Mouse (Mus musculus) intestine, embryonic 16.5 days (tissue): ENCODE data around the gene Ebi3. TPM values are rescaled to one million over a fixed set of nuclear protein-coding genes. Genes with fewer than 3 reads are reported as not detected.

Source experiments
- ATAC-seq: fragments of 200-750 bp; cut with Nextera tagmentation; 2 replicates; pipeline ENCODE4 v1.8.0; 2017; ENCODE audit warnings: moderate TSS enrichment, moderate library complexity
- H3K27ac ChIP-seq: fragments of 300-500 bp; sonication (generic); 2 replicates; pipeline ENCODE4 v1.5.1; 2014; ENCODE audit warnings: mild to moderate bottlenecking, low read length
- H3K27me3 ChIP-seq: fragments of 300-500 bp; sonication (generic); replicated peaks from 2 replicates; pipeline ENCODE4 v1.6.1; 2014; ENCODE audit warnings: low read length, control low read depth, mixed read lengths; ENCODE audit not compliant: control insufficient read depth, insufficient read depth
- H3K36me3 ChIP-seq: fragments of 300-500 bp; sonication (generic); 2 replicates; pipeline ENCODE4 v1.6.1; 2014; ENCODE audit warnings: low read length, control low read depth; ENCODE audit not compliant: control insufficient read depth, insufficient read depth
- H3K4me1 ChIP-seq: fragments of 300-500 bp; sonication (generic); 2 replicates; pipeline ENCODE4 v1.6.1; 2014; ENCODE audit warnings: low read length, control low read depth, mixed read lengths; ENCODE audit not compliant: control insufficient read depth, insufficient read depth
- H3K4me2 ChIP-seq: fragments of 300-500 bp; sonication (generic); 2 replicates; pipeline ENCODE4 v1.6.1; 2014; ENCODE audit warnings: low read depth, low read length, control low read depth
- H3K4me3 ChIP-seq: fragments of 300-500 bp; sonication (generic); 2 replicates; pipeline ENCODE4 v1.5.1; 2014; ENCODE audit warnings: mild to moderate bottlenecking, low read length
- H3K9ac ChIP-seq: fragments of 300-500 bp; sonication (generic); 2 replicates; pipeline ENCODE4 v1.6.1; 2014; ENCODE audit warnings: low read depth, low read length
- H3K9me3 ChIP-seq: fragments of 300-500 bp; sonication (generic); 2 replicates; pipeline ENCODE4 v1.6.1; 2016; ENCODE audit warnings: low read length, control low read depth; ENCODE audit not compliant: control insufficient read depth
- WGBS: fragments of 180-500 bp; shearing (Covaris S2); extraction: QIAGEN DNeasy Blood & Tissue Kit; methylation state at CpG from one replicate; pipeline ENCODE4 v1.1.7; 2014; 5-methylcytosine and 5-hydroxymethylcytosine counted together
- polyA plus RNA-seq: library from polyadenylated mRNA; unstranded; fragments of >200 nt; fragmentation: Nextera tagmentation; extraction: Ambion mirVana; gene quantifications from 2 replicates; pipeline ENCODE4 v1.2.1, GENCODE M21; 2015

Ebi3 gene
- polyA plus RNA-seq, 1 experiment from 2014 or later, result 2.6 TPM

- no peak for ATAC-seq
- 34% methylated on average over 3 of the region's 3 CpGs for WGBS
- H3K27me3 ChIP-seq, result no peaks in the 10 kb centered on the region
Measured at GRCm38 (mm10) chr17:55977301-55977700, 24.9 kb downstream of the Ebi3 start.

GRCm38 (mm10) chr17:55986030-55986961 is 33.9 kb downstream of the Ebi3 start, which contains the start of gene Fsd1:
Gene Fsd1, plus strand, starts transcription at chr17:55986509.
- H3K4me2 ChIP-seq, result peak within 1 kb of the TSS; percentile 58
- H3K4me3 ChIP-seq, result peak within 1 kb of the TSS; percentile 49
- H3K27me3 ChIP-seq, result no peaks in the 10 kb centered on the region
- H3K9ac ChIP-seq, result peak within 1 kb of the TSS; percentile 65
- no peak within 1 kb of the TSS for H3K27ac ChIP-seq
- 8% methylated on average over 35 of the region's 35 CpGs for WGBS
- no peaks in the 10 kb centered on the region for H3K36me3 ChIP-seq
- ATAC-seq, result no peak
- no peaks in the 10 kb centered on the region; the same call in 1 of the 2 replicates for H3K9me3 ChIP-seq
- H3K4me1 ChIP-seq, result 0 out of 2 replicates have a peak, but pooled peaks cover 7% of the 10 kb centered on the region

More at GRCm38 (mm10) chr17:55977301-55977700, 24.9 kb downstream of the Ebi3 start:
- Histone ChIP-seq H3K27ac (no peak overlapping the region), H3K9ac (no peak overlapping the region), H3K9me3 (no peaks in the 10 kb centered on the region), H3K4me3 (no peak overlapping the region), H3K36me3 (no peaks in the 10 kb centered on the region), H3K4me2 (no peak overlapping the region), H3K4me1 (peaks cover 8% of the 10 kb centered on the region)

- Histone ChIP-seq H3K4me2 (no peak overlapping the region), H3K27me3 (no peaks in the 10 kb centered on the region), H3K27ac (no peak overlapping the region), H3K4me3 (no peak overlapping the region), H3K4me1 (0 out of 2 replicates have a peak, but pooled peaks cover 7% of the 10 kb centered on the region), H3K9me3 (no peaks in the 10 kb centered on the region), H3K36me3 (no peaks in the 10 kb centered on the region), H3K9ac (no peak overlapping the region)
- whole genome bisulfite sequencing, result 61% methylated on average over 8 of the region's 8 CpGs
- ATAC-seq, result peak; percentile 80
Measured at GRCm38 (mm10) chr17:55990278-55990898, 37.9 kb downstream of the Ebi3 start.

DNA sequence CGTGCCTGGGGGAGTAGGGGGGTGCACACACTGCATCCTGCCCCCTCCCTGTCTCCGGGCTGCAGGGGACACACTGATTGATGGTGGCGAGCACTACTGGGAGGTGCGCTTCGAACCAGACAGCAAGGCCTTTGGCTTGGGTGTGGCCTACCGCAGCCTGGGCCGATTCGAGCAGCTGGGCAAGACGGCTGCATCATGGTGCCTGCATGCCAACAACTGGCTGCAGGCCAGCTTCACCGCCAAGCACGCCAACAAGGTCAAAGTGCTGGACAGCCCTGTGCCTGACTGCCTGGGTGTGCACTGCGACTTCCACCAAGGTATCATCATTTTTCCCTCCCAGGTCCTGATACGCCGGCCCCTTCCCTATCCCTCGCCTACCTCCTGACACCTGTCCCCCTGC is 43.6 kb downstream of the Ebi3 start:
- Histone ChIP-seq H3K9me3 (no peaks in the 10 kb centered on the region), H3K4me2 (no peak overlapping the region), H3K27me3 (peaks cover 2% of the 10 kb centered on the region; the same call in 1 of the 2 replicates), H3K36me3 (peaks cover 5% of the 10 kb centered on the region), H3K9ac (0 out of 2 replicates have a peak overlapping the region, but pooled peaks have one; percentile 4), H3K27ac (no peak overlapping the region), H3K4me3 (no peak overlapping the region), H3K4me1 (peaks cover 8% of the 10 kb centered on the region)
- peak; percentile 73 for ATAC-seq
- 75% methylated on average over 15 of the region's 15 CpGs for WGBS

- peaks cover 8% of the 10 kb centered on the region for H3K36me3 ChIP-seq
- H3K27me3 ChIP-seq, result peaks cover 2% of the 10 kb centered on the region; the same call in 1 of the 2 replicates
- H3K4me3 ChIP-seq, result no peak overlapping the region
- H3K27ac ChIP-seq, result no peak overlapping the region
- WGBS, result 16% methylated on average over 30 of the region's 30 CpGs
- H3K9me3 ChIP-seq, result no peaks in the 10 kb centered on the region
- ATAC-seq, result no peak
- no peak overlapping the region for H3K9ac ChIP-seq
- no peak overlapping the region for H3K4me2 ChIP-seq
- H3K4me1 ChIP-seq, result peaks cover 11% of the 10 kb centered on the region
Measured at GRCm38 (mm10) chr17:55999794-56000499, 47.5 kb downstream of the Ebi3 start.

DNA sequence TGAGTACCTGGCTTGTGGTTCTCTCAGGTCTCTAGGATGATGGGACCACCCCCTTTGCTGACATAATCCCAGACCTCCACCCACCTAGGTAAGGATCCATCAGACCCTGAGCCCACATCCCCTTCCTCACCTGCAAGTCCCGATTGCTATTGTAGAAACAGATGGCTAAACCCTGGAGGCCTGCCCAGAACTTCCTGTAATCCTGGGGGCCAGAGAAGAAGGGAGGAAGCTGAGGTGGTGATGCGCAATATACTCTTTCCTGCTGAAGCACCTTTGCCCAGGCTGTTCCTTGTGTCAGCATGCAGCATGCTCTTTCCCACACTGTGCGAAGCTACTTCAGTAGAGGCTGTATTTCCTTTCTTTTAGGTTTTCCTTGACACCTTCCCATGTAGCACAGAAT is 50.6 kb downstream of the Ebi3 start:
- Histone ChIP-seq H3K4me3 (no peak overlapping the region), H3K4me1 (peaks cover 7% of the 10 kb centered on the region; the same call in 1 of the 2 replicates), H3K27ac (no peak overlapping the region), H3K4me2 (no peak overlapping the region), H3K9me3 (no peaks in the 10 kb centered on the region), H3K36me3 (peaks cover 3% of the 10 kb centered on the region; the same call in 1 of the 2 replicates), H3K27me3 (peaks cover 2% of the 10 kb centered on the region; the same call in 1 of the 2 replicates), H3K9ac (no peak overlapping the region)
- ATAC-seq, result no peak
- WGBS, result 85% methylated on average over 3 of the region's 3 CpGs

DNA sequence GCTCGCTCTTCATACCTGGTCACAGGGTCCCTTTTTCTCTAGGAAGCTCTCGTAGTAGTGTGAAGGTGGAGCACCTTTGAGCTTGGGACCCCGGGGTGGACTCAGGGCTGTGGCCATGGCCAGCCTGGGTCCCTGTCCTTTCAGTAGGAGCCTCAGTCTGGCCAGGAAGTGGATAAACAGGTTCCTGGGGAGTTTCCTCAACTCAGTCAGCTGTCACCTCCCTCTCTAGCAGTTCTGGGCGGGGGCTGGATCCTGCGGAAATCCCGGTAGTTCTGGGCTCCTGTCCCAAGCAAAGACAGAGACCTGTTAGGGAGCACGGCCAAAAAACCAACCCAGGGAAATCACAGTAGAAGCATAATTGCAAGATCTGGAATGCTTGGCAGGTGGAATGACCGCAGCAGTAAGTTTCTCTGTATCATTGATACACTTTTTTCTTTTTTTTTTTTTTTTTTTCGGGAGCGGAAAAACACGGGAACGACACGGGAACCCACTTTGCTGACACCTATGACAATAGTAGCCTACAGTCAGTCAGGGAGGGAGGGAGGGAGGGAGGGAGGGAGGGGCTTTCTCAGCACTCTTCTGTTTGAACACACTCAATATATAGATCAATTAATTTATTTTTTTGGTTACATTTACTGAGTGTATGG is 53.1 kb downstream of the Ebi3 start, which contains the start of the genes Stap2 and Mpnd:
Stap2 (minus strand) TSS at position 170 of the 647 bp plus-strand sequence.
Mpnd (plus strand) TSS at position 297 of the 647 bp plus-strand sequence.
- Histone ChIP-seq H3K9me3 (no peaks in the 10 kb centered on the region), H3K27ac (peak within 1 kb of the TSS; percentile 92), H3K4me2 (peak within 1 kb of the TSS; percentile 56), H3K27me3 (0 out of 2 replicates have a peak, but pooled peaks cover 2% of the 10 kb centered on the region), H3K4me1 (peaks cover 15% of the 10 kb centered on the region), H3K9ac (peak within 1 kb of the TSS; percentile 73), H3K36me3 (peaks cover 3% of the 10 kb centered on the region; the same call in 1 of the 2 replicates), H3K4me3 (peak within 1 kb of the TSS; percentile 52)
- peak; percentile 10; the same call in 1 of the 2 replicates for ATAC-seq
- WGBS, result 30% methylated on average over 13 of the region's 13 CpGs
